Mouse (Mus musculus) CD4-positive helper T cell, adult 2 months (primary cell): Measurements from ENCODE around the gene Atp6v1a.

Experiments
- DNase-seq: peaks from one replicate; pipeline ENCODE4 v3.0.0-alpha.2; 2012; ENCODE audit warnings: low read depth, missing footprints, low spot score

Atp6v1a gene

GRCm38 (mm10) chr16:44138377-44138978 is 1.0 kb downstream of the Atp6v1a start:
- peak; percentile 16 for DNase-seq

- DNase-seq: no peak
Measured at GRCm38 (mm10) chr16:44136511-44137021, 2.9 kb downstream of the Atp6v1a start.

- DNase-seq: no peak
Measured at GRCm38 (mm10) chr16:44133187-44133586, 6.3 kb downstream of the Atp6v1a start.

- DNase-seq: no peak
Measured at GRCm38 (mm10) chr16:44132300-44132699, 7.2 kb downstream of the Atp6v1a start.

- no peak for DNase-seq
Measured at GRCm38 (mm10) chr16:44126437-44126836, 13.1 kb downstream of the Atp6v1a start.

- DNase-seq: no peak
Measured at GRCm38 (mm10) chr16:44125436-44125835, 14.1 kb downstream of the Atp6v1a start.

- no peak for DNase-seq
Measured at GRCm38 (mm10) chr16:44124713-44125112, 14.8 kb downstream of the Atp6v1a start.

- DNase-seq: no peak
Measured at GRCm38 (mm10) chr16:44123786-44124185, 15.7 kb downstream of the Atp6v1a start.

- DNase-seq: no peak
Measured at GRCm38 (mm10) chr16:44122982-44123725, 16.4 kb downstream of the Atp6v1a start.

GRCm38 (mm10) chr16:44122574-44122973 is 16.9 kb downstream of the Atp6v1a start:
- no peak for DNase-seq

- DNase-seq: no peak
Measured at GRCm38 (mm10) chr16:44122122-44122521, 17.4 kb downstream of the Atp6v1a start.

GRCm38 (mm10) chr16:44119753-44120501 is 19.6 kb downstream of the Atp6v1a start:
- DNase-seq: no peak

- no peak for DNase-seq
Measured at GRCm38 (mm10) chr16:44109002-44109401, 30.5 kb downstream of the Atp6v1a start.

- no peak for DNase-seq
Measured at GRCm38 (mm10) chr16:44105211-44105610, 34.3 kb downstream of the Atp6v1a start.

- DNase-seq: peak; percentile 12
Measured at GRCm38 (mm10) chr16:44103806-44104766, 35.4 kb downstream of the Atp6v1a start.

- no peak for DNase-seq
Measured at GRCm38 (mm10) chr16:44102925-44103324, 36.6 kb downstream of the Atp6v1a start.

- no peak for DNase-seq
Measured at GRCm38 (mm10) chr16:44101181-44101710, 38.3 kb downstream of the Atp6v1a start.

GRCm38 (mm10) chr16:44099377-44099776 is 40.1 kb downstream of the Atp6v1a start:
- no peak for DNase-seq

GRCm38 (mm10) chr16:44087650-44088049 is 51.9 kb downstream of the Atp6v1a start:
- no peak for DNase-seq

- peak; percentile 45 for DNase-seq
Measured at GRCm38 (mm10) chr16:44063025-44063894, 76.2 kb downstream of the Atp6v1a start, which contains the start of gene Gramd1c. TSS of gene Gramd1c (minus strand) at chr16:44063345.
